Mouse (Mus musculus): ENCODE measurements around the gene H2-D1. TPM values are rescaled to one million over a fixed set of nuclear protein-coding genes. Genes with fewer than 3 reads are reported as not detected.
"Not testable (repeated sequence)": the region's sequence is repeated elsewhere in the genome, so short reads cannot be mapped to it uniquely, and the experiment has no call there.

H2-D1 gene
- polyA plus RNA-seq, 1 experiment: 38.3 TPM

DNA sequence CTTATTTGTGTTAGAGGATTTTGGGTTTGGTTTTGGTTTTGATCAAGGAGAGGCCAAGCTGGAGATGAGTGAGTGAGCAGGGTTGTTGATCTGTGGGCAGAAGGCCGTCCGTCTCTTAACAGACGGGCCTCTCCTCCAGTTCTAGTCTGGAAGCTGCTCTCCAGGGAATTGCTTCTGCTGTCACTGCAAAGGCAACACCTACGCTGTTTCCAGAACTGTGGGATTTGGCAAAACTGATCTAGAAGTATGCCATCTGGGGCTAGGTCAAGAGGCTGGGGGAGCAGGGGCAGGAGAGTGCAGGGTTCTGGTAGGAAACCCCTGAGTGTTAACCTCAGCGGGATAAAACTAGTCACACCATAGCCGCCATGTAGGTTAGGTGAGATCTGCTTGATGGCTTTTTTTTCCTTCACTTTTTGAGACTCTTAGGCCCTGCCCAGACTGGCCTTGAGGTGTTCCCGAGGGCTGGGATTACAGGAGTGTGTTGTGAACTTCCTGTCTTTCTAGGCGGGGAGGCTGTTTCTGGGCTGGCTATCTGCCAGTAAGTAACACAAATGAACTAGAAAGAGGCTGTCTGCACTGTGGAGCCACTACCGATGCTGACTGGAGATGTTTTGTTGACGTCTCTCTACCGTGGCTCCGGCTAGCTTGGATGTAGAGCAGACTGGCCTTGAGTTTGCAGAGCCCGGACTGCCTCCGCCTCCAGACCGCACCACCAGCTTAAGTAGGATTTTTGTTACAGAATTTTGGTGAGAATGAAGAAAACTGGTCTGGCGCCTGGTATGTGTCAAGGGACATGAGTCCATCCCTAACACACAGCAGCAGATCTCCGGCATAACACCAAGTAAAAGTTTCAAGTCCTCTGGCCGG is 29.2 kb upstream of the H2-D1 start, which contains the start of gene Atp6v1g2:
Gene Atp6v1g2 (plus strand): TSS at position 547 of the 867 bp plus-strand sequence.
- peaks cover 14% of the 10 kb centered on the region for H3K36me3 ChIP-seq (ENCODE audit: control insufficient read depth, insufficient read depth)
- TF ChIP-seq MAX (IDR thresholded peaks at IDR 0.05; ENCODE audit: low read depth) (no peak), TCF3 (IDR thresholded peaks at IDR 0.05; ENCODE audit: insufficient read length, low read depth) (no peak), E2F4 (IDR thresholded peaks at IDR 0.05; ENCODE audit: insufficient read depth) (no peak), TCF12 (IDR thresholded peaks at IDR 0.05; ENCODE audit: insufficient read depth, poor library complexity, severe bottlenecking) (no peak), POLR2AphosphoS2 (IDR thresholded peaks at IDR 0.05; ENCODE audit: insufficient read length, low read depth) (no peak), REST (IDR thresholded peaks at IDR 0.05; ENCODE audit: insufficient read depth, insufficient read length) (no peak), USF1 (IDR thresholded peaks at IDR 0.05; ENCODE audit: low read depth) (no peak), MYOG (IDR thresholded peaks at IDR 0.05; ENCODE audit: control insufficient read depth in 1 of 3, insufficient read depth in 1 of 3, insufficient read length in 2 of 3, low read depth in 2 of 3) (no peak), MYOD1 (IDR thresholded peaks at IDR 0.05; ENCODE audit: control insufficient read depth in 1 of 3, insufficient read length in 2 of 3, low read depth in 2 of 3) (no peak), SRF (IDR thresholded peaks at IDR 0.05; ENCODE audit: control insufficient read depth, insufficient read length, low read depth) (no peak), CEBPB (IDR thresholded peaks at IDR 0.05; ENCODE audit: insufficient read depth, poor library complexity, severe bottlenecking) (no peak), POLR2A (IDR thresholded peaks at IDR 0.05; ENCODE audit: insufficient read length, low read depth) (no peak)
- peak within 1 kb of the TSS; percentile 80 for H3ac ChIP-seq (ENCODE audit: control insufficient read depth, insufficient read length)

DNA sequence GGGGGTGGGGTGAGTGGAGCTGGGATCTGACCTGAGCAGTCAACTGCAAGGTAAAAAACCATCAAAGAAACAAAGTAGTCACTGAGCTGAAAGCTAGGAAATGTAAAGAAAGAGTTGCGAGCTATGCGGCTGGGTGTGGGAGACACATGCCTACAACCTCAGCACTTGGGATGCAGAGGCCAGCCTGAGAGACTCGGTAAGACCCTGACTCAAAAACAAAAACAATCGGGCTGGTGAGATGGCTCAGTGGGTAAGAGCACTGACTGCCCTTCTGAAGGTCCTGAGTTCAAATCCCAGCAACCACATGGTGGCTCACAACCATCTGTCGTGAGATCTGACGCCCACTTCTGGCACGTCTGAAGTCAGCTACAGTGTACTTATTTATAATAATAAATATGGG is 28.4 kb upstream of the H2-D1 start:
- Histone ChIP-seq H3ac (ENCODE audit: control insufficient read depth, insufficient read length) (peak overlapping the region; percentile 80), H3K36me3 (ENCODE audit: control insufficient read depth, insufficient read depth) (peaks cover 12% of the 10 kb centered on the region), H3K4me2 (ENCODE audit: low read depth) (peak overlapping the region; percentile 80), H3K4me3 (peak overlapping the region; percentile 94), H3K79me2 (ENCODE audit: control insufficient read depth, insufficient read depth) (peaks cover 21% of the 10 kb centered on the region)
- H3K27me3 ChIP-seq (ENCODE audit: control insufficient read depth, insufficient read depth, insufficient read length): not testable (repeated sequence)

More for the DNA sequence above, 29.2 kb upstream of the H2-D1 start, which contains the start of gene Atp6v1g2:
- no peaks in the 10 kb centered on the region for H3K27me3 ChIP-seq (ENCODE audit: control insufficient read depth, insufficient read depth, insufficient read length)
- peaks cover 21% of the 10 kb centered on the region for H3K79me2 ChIP-seq (ENCODE audit: control insufficient read depth, insufficient read depth)
- H3K4me2 ChIP-seq (ENCODE audit: low read depth): peak within 1 kb of the TSS; percentile 80
- H3K4me3 ChIP-seq: peak within 1 kb of the TSS; percentile 94

DNA sequence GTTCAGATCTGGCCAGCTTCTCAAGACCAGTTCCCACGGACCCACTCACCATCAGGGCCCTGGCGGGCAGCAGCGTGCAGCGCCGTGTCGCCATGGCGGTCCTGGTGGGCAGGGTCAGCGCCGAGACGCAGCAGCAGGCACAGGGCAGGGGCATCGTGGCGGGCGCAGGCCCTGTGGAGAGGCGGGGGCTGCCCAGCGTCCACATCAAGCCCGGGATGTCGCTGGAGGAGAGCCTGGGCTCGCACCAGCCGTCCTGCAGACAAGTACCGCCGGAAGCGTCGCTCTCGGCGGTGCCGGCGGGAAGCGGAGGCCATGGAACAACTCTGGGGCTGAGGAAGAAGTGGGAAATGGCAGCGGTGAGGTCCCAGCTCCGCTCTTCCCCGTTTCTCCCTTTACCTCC is 27.6 kb upstream of the H2-D1 start:
- peak in 2 of 3 experiments; percentile 21 to 43 for TF ChIP-seq MYOG (IDR thresholded peaks at IDR 0.05; ENCODE audit: control insufficient read depth in 1 of 3, insufficient read depth in 1 of 3, insufficient read length in 2 of 3, low read depth in 2 of 3)
- no peak for TF ChIP-seq CEBPB (IDR thresholded peaks at IDR 0.05; ENCODE audit: insufficient read depth, poor library complexity, severe bottlenecking)
- peak; percentile 81 for TF ChIP-seq POLR2AphosphoS2 (IDR thresholded peaks at IDR 0.05; ENCODE audit: insufficient read length, low read depth)
- TF ChIP-seq MYOD1 (IDR thresholded peaks at IDR 0.05; ENCODE audit: control insufficient read depth in 1 of 3, insufficient read length in 2 of 3, low read depth in 2 of 3): peak in 1 of 3 experiments; percentile 31
- no peak for TF ChIP-seq TCF12 (IDR thresholded peaks at IDR 0.05; ENCODE audit: insufficient read depth, poor library complexity, severe bottlenecking)
- no peak for TF ChIP-seq SRF (IDR thresholded peaks at IDR 0.05; ENCODE audit: control insufficient read depth, insufficient read length, low read depth)
- TF ChIP-seq REST (IDR thresholded peaks at IDR 0.05; ENCODE audit: insufficient read depth, insufficient read length): peak; percentile 44
- peak; percentile 85 for TF ChIP-seq POLR2A (IDR thresholded peaks at IDR 0.05; ENCODE audit: insufficient read length, low read depth)
- no peak for TF ChIP-seq MAX (IDR thresholded peaks at IDR 0.05; ENCODE audit: low read depth)
- no peak for TF ChIP-seq TCF3 (IDR thresholded peaks at IDR 0.05; ENCODE audit: insufficient read length, low read depth)
- no peak for TF ChIP-seq USF1 (IDR thresholded peaks at IDR 0.05; ENCODE audit: low read depth)
- TF ChIP-seq E2F4 (IDR thresholded peaks at IDR 0.05; ENCODE audit: insufficient read depth): no peak
- Histone ChIP-seq H3ac (ENCODE audit: control insufficient read depth, insufficient read length) (peak overlapping the region; percentile 80), H3K27me3 (ENCODE audit: control insufficient read depth, insufficient read depth, insufficient read length) (no peaks in the 10 kb centered on the region), H3K79me2 (ENCODE audit: control insufficient read depth, insufficient read depth) (peaks cover 21% of the 10 kb centered on the region), H3K36me3 (ENCODE audit: control insufficient read depth, insufficient read depth) (peaks cover 5% of the 10 kb centered on the region), H3K4me3 (peak overlapping the region; percentile 94), H3K4me2 (ENCODE audit: low read depth) (peak overlapping the region; percentile 80)

DNA sequence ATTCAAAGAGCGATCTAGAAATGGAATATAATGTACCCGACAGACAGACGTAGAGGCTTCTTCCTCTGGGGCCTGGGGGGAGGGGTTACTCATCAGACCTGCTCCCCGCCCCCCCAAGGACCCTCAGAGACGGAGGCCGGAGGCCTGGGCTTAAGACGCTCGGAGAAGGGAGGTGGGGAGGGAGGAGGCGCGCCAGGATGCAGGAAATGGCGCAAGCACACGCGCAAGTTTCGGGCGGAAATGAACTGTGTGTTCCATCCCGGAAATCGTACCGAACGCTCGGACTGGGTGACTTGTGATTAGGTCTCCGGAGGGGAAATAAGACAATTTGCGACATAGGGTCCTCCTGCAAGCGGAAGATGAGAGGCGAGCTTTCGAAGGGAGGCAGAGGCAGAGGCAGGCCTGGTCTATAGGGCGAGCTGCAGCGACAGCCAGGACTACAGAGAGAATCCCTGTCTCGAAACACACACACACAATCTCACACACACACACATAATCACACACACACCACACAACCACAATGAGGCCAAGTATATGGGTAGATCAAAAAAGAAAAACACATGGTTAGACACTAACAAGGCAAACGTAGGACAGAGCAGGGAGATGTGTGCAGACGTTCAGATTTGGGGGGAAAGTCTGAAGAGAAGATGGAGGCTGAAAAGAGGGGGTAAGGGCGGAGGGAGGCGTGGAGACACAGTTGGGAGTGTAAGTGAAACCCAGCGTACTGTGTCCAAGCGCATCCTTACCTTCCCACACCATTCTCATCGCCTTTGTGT is 26.7 kb upstream of the H2-D1 start, which contains the start of gene Nfkbil1:
Gene Nfkbil1 (minus strand): TSS at position 179 of the 776 bp plus-strand sequence.
- no peak for TF ChIP-seq MAX (IDR thresholded peaks at IDR 0.05; ENCODE audit: low read depth)
- TF ChIP-seq POLR2A (IDR thresholded peaks at IDR 0.05; ENCODE audit: insufficient read length, low read depth): peak; percentile 72
- TF ChIP-seq E2F4 (IDR thresholded peaks at IDR 0.05; ENCODE audit: insufficient read depth): no peak
- no peak for TF ChIP-seq TCF12 (IDR thresholded peaks at IDR 0.05; ENCODE audit: insufficient read depth, poor library complexity, severe bottlenecking)
- peak; percentile 82 for TF ChIP-seq POLR2AphosphoS2 (IDR thresholded peaks at IDR 0.05; ENCODE audit: insufficient read length, low read depth)
- TF ChIP-seq MYOD1 (IDR thresholded peaks at IDR 0.05; ENCODE audit: control insufficient read depth in 1 of 3, insufficient read length in 2 of 3, low read depth in 2 of 3): peak in 1 of 3 experiments; percentile 12
- no peak for TF ChIP-seq USF1 (IDR thresholded peaks at IDR 0.05; ENCODE audit: low read depth)
- no peak for TF ChIP-seq SRF (IDR thresholded peaks at IDR 0.05; ENCODE audit: control insufficient read depth, insufficient read length, low read depth)
- no peak for TF ChIP-seq REST (IDR thresholded peaks at IDR 0.05; ENCODE audit: insufficient read depth, insufficient read length)
- no peak for TF ChIP-seq TCF3 (IDR thresholded peaks at IDR 0.05; ENCODE audit: insufficient read length, low read depth)
- no peak for TF ChIP-seq MYOG (IDR thresholded peaks at IDR 0.05; ENCODE audit: control insufficient read depth in 1 of 3, insufficient read depth in 1 of 3, insufficient read length in 2 of 3, low read depth in 2 of 3)
- 0 out of 2 replicates have a peak, but pooled peaks have one; percentile 29 for TF ChIP-seq CEBPB (IDR thresholded peaks at IDR 0.05; ENCODE audit: insufficient read depth, poor library complexity, severe bottlenecking)
- Histone ChIP-seq H3K4me3 (peak within 1 kb of the TSS; percentile 94), H3ac (ENCODE audit: control insufficient read depth, insufficient read length) (peak within 1 kb of the TSS; percentile 80), H3K79me2 (ENCODE audit: control insufficient read depth, insufficient read depth) (peaks cover 21% of the 10 kb centered on the region), H3K4me2 (ENCODE audit: low read depth) (peak within 1 kb of the TSS; percentile 92), H3K36me3 (ENCODE audit: control insufficient read depth, insufficient read depth) (peaks cover 3% of the 10 kb centered on the region), H3K27me3 (ENCODE audit: control insufficient read depth, insufficient read depth, insufficient read length) (no peaks in the 10 kb centered on the region)

All from myocyte (in vitro differentiated cells).